Mouse (Mus musculus) heart, postnatal 0 days (tissue): ENCODE measurements around the gene Il6st.
"Not testable (repeated sequence)": the region's sequence is repeated elsewhere in the genome, so short reads cannot be mapped to it uniquely, and the experiment has no call there.

ENCODE experiments used
- CTCF ChIP-seq: IDR thresholded peaks from 2 replicates; pipeline ENCODE4 v1.5.1; 2016; ENCODE audit warnings: antibody characterized with exemption, control low read depth, low read depth
- EP300 ChIP-seq: IDR thresholded peaks from 2 replicates; pipeline ENCODE4 v1.6.1; 2016; ENCODE audit warnings: antibody characterized with exemption, low read depth

- not testable (repeated sequence) for TF ChIP-seq CTCF, EP300
Observed at GRCm38 (mm10) chr13:112427136-112427470, 36.8 kb upstream of the Il6st start.
